Mouse (Mus musculus): ENCODE measurements at regions not wholly inside any gene's neighbourhood (a gene's known extent, or its start where the extent isn't known, plus 50 kb on each side); places are given as distances from the start of the nearest gene placed in this dataset.

GRCm38 (mm10) chr10:98831488-98831887, 82.7 kb upstream of the Atp2b1 start:
- ATAC-seq (replicated peaks; ENCODE audit: low FRiP score) = peak; percentile 94
- Histone ChIP-seq H3K4me1 (peaks cover 10% of the 10 kb centered on the region; the same call in 1 of the 2 replicates), H3K27me3 (no peaks in the 10 kb centered on the region), H3K36me3 (no peaks in the 10 kb centered on the region), H3K4me3 (replicated peaks) (no peak overlapping the region), H3K9me3 (replicated peaks) (no peaks in the 10 kb centered on the region), H3K4me2 (no peak overlapping the region), H3K27ac (0 out of 2 replicates have a peak overlapping the region, but pooled peaks have one; percentile 27), H3K9ac (no peak overlapping the region)
- 17% methylated on average over 7 of the region's 7 CpGs for WGBS

- H3K36me3 ChIP-seq = no peaks in the 10 kb centered on the region
- ATAC-seq (replicated peaks; ENCODE audit: low FRiP score) = no peak
- no peak overlapping the region for H3K27ac ChIP-seq
- no peak overlapping the region for H3K4me3 ChIP-seq (replicated peaks)
- no peak overlapping the region for H3K4me2 ChIP-seq
- H3K9ac ChIP-seq = no peak overlapping the region
- 47% methylated on average over 16 of the region's 16 CpGs for WGBS
- no peaks in the 10 kb centered on the region for H3K4me1 ChIP-seq
- H3K9me3 ChIP-seq (replicated peaks) = peaks cover 4% of the 10 kb centered on the region; the same call in 1 of the 2 replicates
- no peaks in the 10 kb centered on the region for H3K27me3 ChIP-seq
Observed at GRCm38 (mm10) chr10:98837289-98838181, 76.7 kb upstream of the Atp2b1 start.

- Histone ChIP-seq H3K9me3 (replicated peaks) (peaks cover 5% of the 10 kb centered on the region; the same call in 1 of the 2 replicates), H3K27ac (no peak overlapping the region), H3K27me3 (no peaks in the 10 kb centered on the region), H3K4me1 (no peaks in the 10 kb centered on the region), H3K4me2 (no peak overlapping the region), H3K36me3 (no peaks in the 10 kb centered on the region), H3K9ac (no peak overlapping the region), H3K4me3 (replicated peaks) (no peak overlapping the region)
- no peak for ATAC-seq (replicated peaks; ENCODE audit: low FRiP score)
- 87% methylated on average over 8 of the region's 8 CpGs for WGBS
Observed at GRCm38 (mm10) chr10:98838926-98839679, 75.1 kb upstream of the Atp2b1 start.

- Histone ChIP-seq H3K27me3 (no peaks in the 10 kb centered on the region), H3K36me3 (no peaks in the 10 kb centered on the region), H3K4me2 (no peak overlapping the region), H3K9me3 (replicated peaks) (peaks cover 13% of the 10 kb centered on the region; the same call in 1 of the 2 replicates), H3K4me1 (no peaks in the 10 kb centered on the region), H3K27ac (no peak overlapping the region), H3K4me3 (replicated peaks) (no peak overlapping the region), H3K9ac (no peak overlapping the region)
- WGBS = 89% methylated on average over 11 of the region's 11 CpGs
- no peak for ATAC-seq (replicated peaks; ENCODE audit: low FRiP score)
Observed at GRCm38 (mm10) chr10:98839963-98840362, 74.2 kb upstream of the Atp2b1 start.

- Histone ChIP-seq H3K27me3 (no peaks in the 10 kb centered on the region), H3K4me1 (no peaks in the 10 kb centered on the region), H3K9ac (no peak overlapping the region), H3K36me3 (no peaks in the 10 kb centered on the region), H3K27ac (no peak overlapping the region), H3K9me3 (replicated peaks) (peaks cover 15% of the 10 kb centered on the region; the same call in 1 of the 2 replicates), H3K4me2 (no peak overlapping the region), H3K4me3 (replicated peaks) (no peak overlapping the region)
- WGBS = 54% methylated on average over 8 of the region's 8 CpGs
- ATAC-seq (replicated peaks; ENCODE audit: low FRiP score) = no peak
Observed at GRCm38 (mm10) chr10:98840411-98840810, 73.8 kb upstream of the Atp2b1 start.

GRCm38 (mm10) chr10:98840957-98841831, 73.0 kb upstream of the Atp2b1 start:
- no peak overlapping the region for H3K27ac ChIP-seq
- ATAC-seq (replicated peaks; ENCODE audit: low FRiP score) = no peak
- peaks cover 17% of the 10 kb centered on the region; the same call in 1 of the 2 replicates for H3K9me3 ChIP-seq (replicated peaks)
- no peak overlapping the region for H3K9ac ChIP-seq
- no peaks in the 10 kb centered on the region for H3K36me3 ChIP-seq
- H3K4me1 ChIP-seq = no peaks in the 10 kb centered on the region
- no peak overlapping the region for H3K4me2 ChIP-seq
- no peak overlapping the region for H3K4me3 ChIP-seq (replicated peaks)
- WGBS = 83% methylated on average over 13 of the region's 13 CpGs
- H3K27me3 ChIP-seq = no peaks in the 10 kb centered on the region

- no peak overlapping the region for H3K9ac ChIP-seq
- no peak overlapping the region for H3K27ac ChIP-seq
- peaks cover 17% of the 10 kb centered on the region; the same call in 1 of the 2 replicates for H3K9me3 ChIP-seq (replicated peaks)
- no peaks in the 10 kb centered on the region for H3K27me3 ChIP-seq
- ATAC-seq (replicated peaks; ENCODE audit: low FRiP score) = no peak
- H3K4me2 ChIP-seq = no peak overlapping the region
- 77% methylated on average over 3 of the region's 3 CpGs for WGBS
- H3K36me3 ChIP-seq = no peaks in the 10 kb centered on the region
- no peaks in the 10 kb centered on the region for H3K4me1 ChIP-seq
- H3K4me3 ChIP-seq (replicated peaks) = no peak overlapping the region
Observed at GRCm38 (mm10) chr10:98841860-98842259, 72.3 kb upstream of the Atp2b1 start.

- no peak overlapping the region for H3K27ac ChIP-seq
- H3K36me3 ChIP-seq = no peaks in the 10 kb centered on the region
- H3K4me1 ChIP-seq = no peaks in the 10 kb centered on the region
- H3K9me3 ChIP-seq (replicated peaks) = peaks cover 17% of the 10 kb centered on the region; the same call in 1 of the 2 replicates
- no peak overlapping the region for H3K4me3 ChIP-seq (replicated peaks)
- H3K27me3 ChIP-seq = no peaks in the 10 kb centered on the region
- H3K9ac ChIP-seq = no peak overlapping the region
- 94% methylated on average over 1 of the region's 1 CpGs for whole genome bisulfite sequencing
- H3K4me2 ChIP-seq = no peak overlapping the region
- no peak for ATAC-seq (replicated peaks; ENCODE audit: low FRiP score)
Observed at GRCm38 (mm10) chr10:98842721-98843120, 71.5 kb upstream of the Atp2b1 start.

- H3K27ac ChIP-seq = no peak overlapping the region
- WGBS = 87% methylated on average over 3 of the region's 3 CpGs
- no peak overlapping the region for H3K9ac ChIP-seq
- no peak overlapping the region for H3K4me2 ChIP-seq
- no peak overlapping the region for H3K4me3 ChIP-seq (replicated peaks)
- no peaks in the 10 kb centered on the region for H3K4me1 ChIP-seq
- no peak for ATAC-seq (replicated peaks; ENCODE audit: low FRiP score)
- 0 out of 2 replicates have a peak, but pooled peaks cover 6% of the 10 kb centered on the region for H3K9me3 ChIP-seq (replicated peaks)
- no peaks in the 10 kb centered on the region for H3K36me3 ChIP-seq
- H3K27me3 ChIP-seq = no peaks in the 10 kb centered on the region
Observed at GRCm38 (mm10) chr10:98849851-98850250, 64.4 kb upstream of the Atp2b1 start.

GRCm38 (mm10) chr10:98857395-98857794, 56.8 kb upstream of the Atp2b1 start:
- WGBS = 63% methylated on average over 3 of the region's 3 CpGs
- H3K4me3 ChIP-seq (replicated peaks) = no peak overlapping the region
- H3K9ac ChIP-seq = no peak overlapping the region
- no peaks in the 10 kb centered on the region for H3K9me3 ChIP-seq (replicated peaks)
- ATAC-seq (replicated peaks; ENCODE audit: low FRiP score) = no peak
- H3K4me2 ChIP-seq = no peak overlapping the region
- no peaks in the 10 kb centered on the region for H3K4me1 ChIP-seq
- no peak overlapping the region for H3K27ac ChIP-seq
- no peaks in the 10 kb centered on the region for H3K27me3 ChIP-seq
- no peaks in the 10 kb centered on the region for H3K36me3 ChIP-seq

GRCm38 (mm10) chr10:98861521-98861920, 52.7 kb upstream of the Atp2b1 start:
- WGBS = 85% methylated on average over 10 of the region's 10 CpGs
- H3K36me3 ChIP-seq = no peaks in the 10 kb centered on the region

More at GRCm38 (mm10) chr10:98861521-98861920, 52.7 kb upstream of the Atp2b1 start:
- no peaks in the 10 kb centered on the region for H3K27me3 ChIP-seq
- H3K9me3 ChIP-seq (replicated peaks) = no peaks in the 10 kb centered on the region
- no peak for ATAC-seq (replicated peaks; ENCODE audit: low FRiP score)
- no peak overlapping the region for H3K4me3 ChIP-seq (replicated peaks)
- H3K9ac ChIP-seq = no peak overlapping the region
- H3K4me1 ChIP-seq = peaks cover 6% of the 10 kb centered on the region
- no peak overlapping the region for H3K4me2 ChIP-seq
- H3K27ac ChIP-seq = no peak overlapping the region
